Mouse (Mus musculus) brain, embryonic 14.5 days (tissue): ENCODE results near the gene Srrm2.

Experiments used
- CTCF ChIP-seq: fragments of 200-500 bp; IDR thresholded peaks from 2 replicates; pipeline ENCODE4 v1.5.1; 2012; ENCODE audit warnings: inconsistent platforms, mild to moderate bottlenecking, moderate library complexity, borderline replicate concordance; ENCODE audit not compliant: insufficient read depth, insufficient read length; ENCODE audit errors: extremely low read depth
- POLR2A ChIP-seq: fragments of 200-500 bp; IDR thresholded peaks from 2 replicates; pipeline ENCODE4 v1.6.1; 2012; ENCODE audit warnings: mild to moderate bottlenecking, inconsistent platforms, borderline replicate concordance; ENCODE audit not compliant: poor library complexity, insufficient read depth, insufficient read length, severe bottlenecking; ENCODE audit errors: extremely low read depth

DNA sequence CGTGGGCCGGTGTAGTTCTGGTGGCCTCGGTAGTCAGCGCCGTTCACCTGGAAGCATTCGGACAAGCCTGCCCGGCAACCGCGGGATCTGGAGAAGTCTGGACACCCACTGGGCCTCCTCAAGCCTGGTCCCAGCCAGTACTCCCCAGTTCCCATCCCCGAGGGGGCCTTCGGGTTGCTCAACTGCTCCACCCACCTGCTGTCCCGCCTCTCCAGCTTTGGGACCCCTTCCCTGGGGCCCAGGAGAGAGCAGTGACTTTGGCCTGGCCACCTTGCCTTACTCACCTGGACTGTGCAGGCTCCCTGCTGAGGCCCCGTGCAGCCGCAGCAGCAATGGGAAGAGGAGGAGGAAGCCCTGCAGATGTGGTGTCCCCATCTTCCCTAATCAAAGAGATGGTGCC lies 45.7 kb upstream of the Srrm2 start:
- TF ChIP-seq CTCF: no peak
- TF ChIP-seq POLR2A: no peak
